Mouse (Mus musculus): ENCODE results near the gene Trip10. TPM values are rescaled to one million over a fixed set of nuclear protein-coding genes. Genes with fewer than 3 reads are reported as not detected.

Gene Trip10
- total RNA-seq, 2 experiments from 2014 or later = 45.6 to 46.9 TPM

DNA sequence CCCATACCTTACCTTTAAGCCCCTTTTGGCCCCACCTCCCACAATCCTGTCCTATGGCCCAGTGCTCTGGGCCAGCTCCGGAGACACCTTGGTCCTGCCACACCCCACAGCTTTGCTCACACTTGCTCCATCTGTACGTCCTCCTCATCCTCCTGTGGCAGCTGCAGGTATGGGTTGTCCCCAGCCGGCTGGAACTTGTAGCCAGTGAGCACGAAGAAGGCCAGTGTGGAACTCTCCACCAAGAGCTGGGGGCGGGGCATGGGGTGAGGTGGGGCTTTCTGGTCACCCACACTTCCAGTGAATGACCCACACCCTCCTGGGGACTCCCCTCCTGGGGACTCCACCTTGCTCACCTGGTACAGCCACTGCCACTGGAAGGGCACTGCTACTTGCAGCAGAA, 13.5 kb upstream of the Trip10 start:
- DNase-seq = no peak

DNA sequence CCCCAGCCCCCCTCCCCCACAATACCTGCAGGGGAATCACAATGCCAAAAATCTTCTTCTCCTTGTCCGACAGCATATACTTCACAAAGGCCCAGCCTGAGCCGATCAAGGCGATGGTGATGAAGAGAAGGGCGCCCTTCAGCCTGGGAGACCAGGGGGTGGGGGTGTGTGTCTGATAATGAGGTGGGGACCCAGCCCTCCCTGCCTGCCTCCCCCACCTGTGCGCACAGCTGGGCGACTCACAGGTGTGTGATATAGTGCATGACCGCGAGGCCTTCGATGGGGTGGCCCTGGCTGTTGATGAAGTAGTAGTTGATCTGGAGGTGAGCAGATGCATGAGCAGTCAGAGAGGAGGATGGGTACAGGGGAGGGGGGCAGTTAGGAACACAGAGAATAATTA, 12.1 kb upstream of the Trip10 start:
- DNase-seq = no peak

DNA sequence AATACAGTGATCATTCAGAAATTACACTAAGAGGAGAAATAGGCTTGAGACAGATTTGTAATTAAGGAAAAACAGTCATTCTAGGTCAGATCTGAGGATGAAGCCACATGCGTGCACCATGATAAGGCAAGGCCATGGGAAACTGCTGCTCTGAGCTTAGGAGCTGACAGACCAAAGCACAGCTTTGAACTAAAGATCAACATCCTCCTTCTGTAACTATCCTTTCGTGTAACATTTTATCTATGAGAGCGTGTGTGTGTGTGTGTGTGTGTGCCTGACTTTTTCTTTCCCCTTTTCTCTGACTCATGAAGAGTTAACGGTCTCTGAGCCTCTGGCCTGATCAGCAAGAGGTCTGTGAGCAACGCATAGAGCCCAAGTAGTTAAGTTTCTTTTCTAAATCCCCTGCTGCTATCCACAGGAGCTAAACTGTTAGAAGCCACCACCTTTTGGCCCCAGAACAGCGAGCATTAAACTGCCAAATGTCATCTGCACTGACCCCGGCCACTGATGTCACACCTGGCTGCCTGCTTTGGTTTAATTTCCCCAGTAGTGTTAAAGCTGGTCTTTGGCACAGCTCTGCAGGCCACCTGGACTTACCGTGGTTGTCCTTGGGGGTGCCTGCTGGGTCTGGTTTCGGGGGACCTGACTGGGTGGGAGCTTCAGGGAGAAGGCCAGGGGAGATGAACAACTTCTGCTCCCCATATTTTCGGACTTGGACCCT, 5.4 kb upstream of the Trip10 start:
- no peak for DNase-seq

DNA sequence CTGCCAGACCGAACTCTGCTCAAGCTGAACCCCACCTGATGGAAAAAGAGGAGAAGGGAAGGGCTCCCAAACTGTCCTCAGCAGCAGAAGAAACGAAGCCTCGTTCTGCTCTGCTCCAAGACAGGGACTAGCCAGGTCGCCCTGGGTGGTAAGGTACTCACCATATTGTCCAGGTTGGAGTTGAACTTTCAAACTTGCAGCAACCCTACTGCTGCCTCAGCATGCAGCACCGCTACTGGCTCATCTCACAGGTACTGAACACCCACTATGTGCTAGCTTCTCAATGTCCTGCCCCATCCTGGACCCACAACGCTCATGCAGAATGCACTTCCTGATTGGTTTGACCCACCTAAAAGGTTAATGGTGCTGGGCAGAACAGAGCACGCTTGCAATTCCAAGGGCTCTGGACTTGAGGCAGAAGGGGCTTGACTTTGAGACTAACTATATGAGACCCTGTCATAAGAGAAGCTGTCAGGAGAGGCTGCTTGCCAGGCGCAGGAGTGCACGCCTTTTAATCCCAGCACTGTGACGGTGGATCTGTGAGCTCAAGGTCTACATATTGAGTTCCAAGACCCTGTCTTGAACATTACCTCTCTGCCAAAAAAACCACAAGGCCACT, 3.8 kb upstream of the Trip10 start:
- DNase-seq = no peak

DNA sequence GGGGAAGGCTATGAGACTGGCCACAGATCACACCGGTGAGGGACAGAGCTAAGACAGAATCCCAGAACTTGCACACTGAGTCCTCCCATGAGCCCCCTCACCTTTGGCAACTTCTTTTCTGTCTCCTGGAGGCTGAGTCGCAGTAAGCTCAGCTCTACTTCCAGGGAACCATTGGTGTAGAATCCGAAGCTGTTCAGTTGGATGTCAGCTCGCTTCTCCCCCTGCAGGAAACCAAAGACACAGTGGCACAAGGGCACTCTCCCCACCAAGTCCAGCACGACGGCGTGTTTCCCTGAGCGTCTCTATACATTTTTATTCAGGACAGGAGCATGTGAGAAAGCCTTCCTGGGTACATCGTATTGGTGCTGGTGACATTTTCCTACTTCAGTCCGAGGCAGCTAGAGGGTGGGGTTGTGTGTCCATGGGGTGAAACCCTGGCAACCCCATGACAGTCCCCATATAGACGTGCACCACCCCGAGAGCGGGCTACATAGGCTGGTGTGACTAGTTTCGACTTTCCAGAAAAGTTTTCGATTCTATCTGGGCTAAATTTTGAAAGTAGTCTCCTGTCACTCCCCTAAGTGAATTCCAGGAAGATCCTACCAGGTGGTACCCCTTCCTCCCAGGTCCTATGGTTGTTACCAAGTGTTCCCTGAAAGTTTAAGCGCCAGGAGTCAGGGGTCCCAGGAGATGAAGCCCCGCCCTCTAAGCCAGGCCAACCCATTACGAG, 2.4 kb upstream of the Trip10 start:
- DNase-seq = no peak

DNA sequence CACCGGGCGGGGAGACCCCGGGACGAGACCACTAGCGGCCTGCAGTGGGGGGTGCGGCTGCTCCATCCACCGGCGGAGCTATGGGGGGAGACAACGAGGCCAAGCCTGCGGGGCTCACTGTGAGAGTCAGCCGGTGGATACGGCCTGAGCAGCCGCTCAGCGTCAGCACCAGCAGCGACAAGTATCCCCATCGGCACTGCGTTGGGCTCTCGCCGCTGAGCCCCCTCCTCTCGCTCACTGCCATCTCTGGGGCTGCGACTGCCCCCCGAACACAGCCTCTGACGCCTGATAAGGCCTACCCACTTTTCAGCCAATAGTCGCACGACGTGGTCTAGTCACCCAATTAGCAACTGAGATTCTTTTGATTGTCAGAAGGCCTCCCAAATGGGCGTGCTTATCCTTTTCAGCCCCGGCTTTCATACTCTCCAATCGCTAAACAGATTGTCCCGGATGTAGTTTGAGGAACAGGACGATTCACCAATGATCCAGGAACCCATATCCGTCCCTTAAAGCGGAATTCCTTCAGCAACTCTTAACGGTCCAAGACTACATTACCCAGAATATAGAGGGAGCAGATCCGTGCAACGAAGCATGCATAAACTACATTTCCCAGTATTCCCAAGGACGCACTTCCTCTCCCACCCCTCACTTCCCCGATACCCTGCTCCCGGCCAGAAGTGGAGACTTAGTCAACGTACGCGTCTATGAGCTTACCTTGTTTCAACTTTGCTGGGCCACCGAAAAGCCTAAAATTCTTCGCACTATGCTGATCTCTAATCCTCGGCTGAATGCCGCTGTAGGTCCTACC, 1.7 kb upstream of the Trip10 start:
- DNase-seq = peak; percentile 92

DNA sequence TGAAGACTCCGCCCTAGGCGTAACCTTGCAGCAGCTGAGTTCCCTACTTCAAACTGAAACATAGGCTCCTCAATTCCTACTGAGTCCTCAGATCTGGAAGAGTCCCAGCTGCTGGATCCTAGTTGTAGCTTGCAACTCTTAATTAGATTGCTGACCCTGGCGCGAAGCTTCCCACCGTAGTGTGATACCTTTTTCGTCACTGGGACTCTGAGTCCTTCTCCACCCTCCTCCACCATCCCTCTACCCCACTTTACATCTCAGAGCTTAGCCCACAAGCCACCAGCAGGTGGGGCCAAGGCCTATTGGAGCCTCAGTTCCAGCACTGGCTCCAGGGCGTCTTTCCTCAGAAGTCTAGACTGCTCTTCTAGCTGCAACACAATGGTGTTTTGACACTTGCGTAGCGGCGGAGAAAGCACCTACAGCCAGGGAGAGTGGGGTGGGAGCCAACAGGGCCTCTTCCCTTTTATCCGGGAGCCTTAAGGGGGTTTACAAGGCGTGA, 1.0 kb upstream of the Trip10 start, which contains the start of gene Gpr108:
Gpr108 (minus strand) TSS at position 246 of the 499 bp plus-strand sequence.
- DNase-seq = peak; percentile 88

DNA sequence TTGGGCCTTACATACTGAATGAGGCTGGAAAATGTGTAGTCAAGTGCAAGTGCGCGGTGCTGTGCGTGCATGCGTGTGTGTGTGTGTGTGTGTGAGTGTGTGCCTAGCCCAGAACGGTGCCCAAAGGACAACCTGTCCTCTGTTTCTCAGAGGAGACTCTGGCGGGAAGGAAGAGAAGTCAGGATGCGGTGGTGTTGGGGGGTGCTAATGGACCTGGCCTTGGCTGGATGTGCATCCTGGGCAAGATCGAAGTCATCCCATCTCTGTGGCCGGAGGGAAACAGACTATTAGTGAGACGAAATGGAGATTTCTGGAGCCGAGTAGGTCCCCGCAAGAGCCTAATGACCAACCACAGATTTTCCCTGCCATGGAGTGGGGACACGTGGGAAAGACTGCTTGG, 484 bp upstream of the Trip10 start:
- no peak for DNase-seq

DNA sequence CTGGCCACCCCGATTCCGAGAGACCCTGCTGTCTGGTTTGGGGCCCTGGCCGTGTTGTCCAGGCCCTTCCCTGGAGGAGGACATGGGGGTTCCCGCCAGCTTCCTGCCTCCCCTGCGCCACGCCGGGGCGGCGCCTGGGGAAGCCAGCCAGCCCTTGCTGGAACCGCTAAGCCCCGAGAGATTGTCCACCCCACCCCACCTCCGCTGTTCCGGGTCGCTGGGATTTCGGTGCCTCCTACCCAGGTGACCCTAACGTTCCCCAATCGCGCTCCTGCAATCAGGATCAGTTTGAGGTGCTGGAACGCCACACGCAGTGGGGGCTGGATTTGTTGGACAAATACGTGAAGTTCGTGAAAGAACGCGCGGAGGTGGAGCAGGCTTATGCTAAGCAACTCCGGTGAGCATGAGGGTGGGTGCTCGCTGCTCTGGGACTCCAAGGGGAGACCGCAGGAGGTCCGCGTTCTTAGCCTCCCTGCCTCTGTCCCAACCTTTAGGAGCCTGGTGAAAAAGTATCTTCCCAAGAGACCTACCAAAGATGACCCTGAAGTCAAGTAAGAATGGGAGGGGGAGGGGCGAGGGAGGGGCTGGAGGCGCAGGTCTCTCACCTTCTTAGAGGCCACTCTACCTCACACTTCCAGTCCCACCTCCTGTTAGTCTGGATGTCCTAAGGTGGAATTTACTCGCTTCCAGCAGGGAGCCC, 1.4 kb downstream of the Trip10 start:
- DNase-seq = peak; percentile 63

DNA sequence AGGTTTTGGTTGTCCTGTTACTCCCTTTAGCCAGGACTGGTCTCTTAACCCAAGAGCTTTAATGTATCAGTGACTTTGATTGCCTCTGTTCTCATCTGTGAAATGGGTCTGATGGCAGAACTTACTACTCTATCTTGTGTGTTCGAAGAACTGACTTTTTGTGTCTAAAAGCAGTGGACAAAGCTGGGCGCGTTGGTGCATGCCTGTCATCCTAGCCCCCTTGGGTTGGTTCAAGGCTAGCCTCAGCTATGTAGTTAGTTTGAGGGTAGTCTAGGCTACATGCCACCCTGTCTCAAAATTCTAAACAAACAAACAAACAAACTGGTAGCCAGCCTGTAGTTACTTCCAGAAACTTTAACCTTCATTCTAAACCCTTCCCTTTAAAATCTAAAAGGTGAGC, 2.2 kb downstream of the Trip10 start:
- DNase-seq = no peak

DNA sequence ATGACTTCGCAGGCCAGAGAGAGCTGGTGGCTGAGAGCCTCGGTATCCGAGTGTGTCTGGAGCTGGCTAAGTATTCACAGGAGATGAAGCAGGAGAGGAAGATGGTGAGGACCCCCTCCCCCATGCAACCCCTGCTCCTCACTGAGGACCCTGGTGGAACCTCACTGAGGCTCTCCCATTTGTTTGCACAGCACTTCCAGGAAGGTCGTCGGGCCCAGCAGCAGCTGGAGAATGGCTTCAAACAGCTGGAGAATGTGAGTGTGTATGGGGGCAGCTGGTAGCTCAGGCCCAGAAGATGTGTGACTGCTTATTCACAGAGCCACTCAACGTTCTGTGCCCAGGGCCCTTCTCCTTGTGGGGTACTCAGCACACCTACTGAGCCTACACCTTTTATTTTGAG, 4.1 kb downstream of the Trip10 start:
- DNase-seq = no peak

DNA sequence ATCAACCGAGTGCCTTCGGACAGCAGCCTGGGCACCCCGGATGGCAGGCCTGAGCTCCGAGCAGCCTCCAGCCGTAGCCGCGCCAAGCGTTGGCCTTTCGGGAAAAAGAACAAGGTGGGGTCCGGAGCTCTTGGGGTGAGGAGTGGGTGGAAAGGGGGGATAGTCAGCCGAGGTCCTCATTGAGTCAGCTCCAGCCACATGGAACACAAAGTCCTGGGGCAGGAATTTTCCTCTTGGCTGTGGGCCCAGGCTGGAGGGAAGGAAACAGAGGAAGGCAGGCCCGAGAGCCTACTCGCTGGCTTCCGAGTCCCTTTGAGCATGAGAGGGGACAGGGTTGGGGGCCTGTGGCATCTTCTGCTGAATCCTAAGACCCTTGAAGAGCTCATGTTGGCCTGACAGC, 6.1 kb downstream of the Trip10 start:
- DNase-seq = no peak

DNA sequence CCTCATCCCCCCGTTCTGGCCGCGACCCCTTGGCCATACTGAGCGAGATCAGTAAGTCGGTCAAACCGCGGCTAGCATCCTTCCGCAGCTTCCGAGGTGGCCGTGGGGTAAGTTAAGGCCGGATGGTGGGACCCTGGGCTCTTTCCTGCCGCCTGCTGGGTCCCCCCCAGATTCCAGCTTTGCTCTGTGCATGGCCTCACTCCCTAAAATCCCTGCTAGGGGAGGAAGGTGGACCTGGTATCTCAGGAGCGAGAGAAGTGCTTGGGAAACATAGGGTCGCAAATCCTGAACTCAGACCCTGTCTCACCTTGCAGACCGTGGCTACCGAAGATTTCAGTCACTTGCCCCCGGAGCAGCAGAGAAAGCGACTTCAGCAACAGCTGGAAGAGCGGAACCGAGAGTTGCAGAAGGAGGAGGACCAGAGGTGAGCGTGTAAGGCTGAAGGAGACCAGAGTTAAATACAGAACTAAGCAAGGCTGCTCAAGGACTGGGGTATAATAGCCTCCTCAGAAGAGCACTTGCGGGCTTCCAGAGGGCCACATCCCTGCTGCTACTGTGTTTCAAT, 7.7 kb downstream of the Trip10 start:
- no peak for DNase-seq

DNA sequence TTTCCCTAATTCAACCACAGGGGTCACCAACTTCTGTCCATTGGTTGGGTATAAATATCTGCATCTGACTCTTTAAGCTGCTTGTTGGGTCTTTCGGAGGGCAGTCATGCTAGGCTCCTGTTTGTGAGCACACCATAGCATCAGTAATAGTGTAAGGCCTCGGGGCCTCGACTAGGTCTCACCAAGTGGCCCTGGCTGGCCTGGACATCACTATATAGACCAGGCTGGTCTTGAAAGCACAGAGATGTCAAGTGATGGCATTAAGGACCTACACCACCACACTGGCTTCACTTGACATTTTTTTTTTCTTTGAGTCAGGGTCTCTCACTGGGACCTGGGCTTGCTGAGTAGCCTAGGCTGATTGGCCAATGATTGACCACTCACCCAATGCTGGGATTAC, 8.9 kb downstream of the Trip10 start:
- no peak for DNase-seq

DNA sequence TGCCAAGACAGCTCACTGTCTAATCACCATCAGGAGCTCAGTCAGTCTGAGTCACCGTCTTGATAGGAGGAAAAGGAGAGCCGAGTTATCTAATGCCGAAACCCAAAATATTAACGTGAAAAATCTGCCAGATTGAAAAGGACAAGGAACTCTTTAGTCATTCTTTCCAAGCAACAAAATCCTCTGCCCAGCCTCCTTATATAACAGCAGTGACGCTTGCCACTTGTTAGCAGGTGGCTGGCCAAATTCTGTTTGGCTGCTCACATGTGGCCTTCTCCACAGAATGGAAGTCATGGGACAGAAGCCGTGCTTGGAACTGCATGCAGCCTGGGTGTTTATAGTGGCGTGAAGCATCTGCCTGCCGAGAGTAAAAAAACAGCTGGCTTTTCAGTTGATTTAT, 10.5 kb downstream of the Trip10 start:
- no peak for DNase-seq

DNA sequence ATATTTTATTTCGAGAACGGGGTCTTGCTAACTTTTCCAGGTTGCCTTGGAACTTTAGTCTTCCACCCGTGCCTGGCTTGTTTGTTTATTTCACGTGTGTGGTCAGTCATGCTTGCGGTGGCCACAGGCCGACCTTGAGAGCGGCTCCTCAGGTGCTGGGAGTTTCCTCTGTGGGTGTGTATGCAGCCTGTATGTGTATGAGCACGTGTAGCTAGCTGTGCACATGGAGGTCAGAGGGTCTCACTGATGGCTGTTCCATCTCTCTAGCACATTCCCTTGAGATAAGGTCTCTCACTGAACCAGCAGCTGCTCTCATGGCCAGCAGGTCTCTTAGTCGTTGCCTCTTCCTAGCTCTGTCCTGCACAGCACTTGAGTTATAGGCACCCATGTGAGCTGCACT, 11.1 kb downstream of the Trip10 start:
- no peak for DNase-seq

DNA sequence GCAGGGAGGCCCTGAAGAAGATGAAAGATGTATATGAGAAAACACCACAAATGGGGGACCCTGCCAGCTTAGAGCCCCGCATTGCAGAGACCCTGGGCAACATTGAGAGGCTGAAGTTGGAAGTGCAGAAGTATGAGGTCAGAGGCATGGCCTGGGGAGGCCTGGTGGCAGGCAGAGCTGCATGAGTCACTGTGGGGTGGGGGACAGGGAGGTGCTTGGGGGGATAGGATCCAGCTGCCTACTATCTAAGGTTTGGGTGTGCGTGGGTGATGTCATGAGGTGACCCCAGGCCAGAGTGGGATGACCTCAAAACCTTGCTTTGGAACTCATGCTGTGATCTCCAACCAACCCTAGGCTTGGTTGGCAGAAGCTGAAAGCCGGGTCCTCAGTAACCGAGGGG, 12.0 kb downstream of the Trip10 start:
- no peak for DNase-seq

DNA sequence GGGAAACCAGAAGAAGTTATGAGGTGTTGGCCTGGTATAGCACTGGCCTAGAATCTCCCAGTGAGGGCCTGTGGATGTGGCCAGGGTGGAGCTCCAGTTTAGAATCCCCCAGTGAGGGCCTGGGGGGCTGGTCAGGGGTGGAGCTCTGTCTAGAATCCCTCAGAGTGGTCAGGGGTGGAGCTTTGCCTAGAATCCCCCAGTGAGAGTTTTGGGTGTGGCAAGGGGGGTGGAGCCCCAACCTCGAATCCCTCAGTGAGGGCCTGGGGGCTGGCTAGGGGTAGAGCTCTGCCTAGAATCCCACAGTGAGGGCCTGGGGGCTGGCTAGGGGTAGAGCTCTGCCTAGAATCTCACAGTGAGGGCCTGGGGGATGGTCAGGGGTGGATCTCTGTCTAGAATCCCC, 12.5 kb downstream of the Trip10 start:
- DNase-seq = no peak

DNA sequence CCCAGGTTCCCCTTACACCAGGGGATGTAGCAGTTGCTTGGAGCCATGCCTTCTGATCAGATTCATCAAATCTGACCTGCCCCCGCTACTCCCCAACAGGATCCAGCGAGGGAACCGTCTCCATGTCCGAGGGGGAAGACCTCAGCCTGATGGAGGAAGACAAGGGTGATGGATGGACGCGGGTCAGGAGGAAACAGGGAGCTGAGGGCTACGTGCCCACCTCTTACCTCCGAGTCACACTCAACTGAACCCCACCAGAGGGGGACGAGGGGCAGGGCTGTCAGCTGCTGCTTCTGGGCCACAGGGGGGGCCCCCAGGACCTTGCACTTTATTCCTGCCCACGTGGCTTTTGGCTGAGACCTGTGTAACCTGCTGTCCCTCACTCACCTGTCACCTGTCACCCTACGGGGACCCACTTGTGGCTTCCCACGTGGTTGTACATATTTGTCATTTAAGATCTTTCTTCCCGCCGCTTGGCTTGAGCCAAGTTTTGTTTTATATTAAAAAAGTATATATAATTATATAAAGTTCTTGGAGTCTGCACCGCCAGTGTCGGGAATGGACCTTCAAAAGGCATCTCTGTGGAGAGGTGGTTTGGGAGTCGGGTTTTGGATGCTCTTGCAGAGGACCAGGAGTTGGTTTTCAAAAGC, 13.8 kb downstream of the Trip10 start:
- no peak for DNase-seq

DNA sequence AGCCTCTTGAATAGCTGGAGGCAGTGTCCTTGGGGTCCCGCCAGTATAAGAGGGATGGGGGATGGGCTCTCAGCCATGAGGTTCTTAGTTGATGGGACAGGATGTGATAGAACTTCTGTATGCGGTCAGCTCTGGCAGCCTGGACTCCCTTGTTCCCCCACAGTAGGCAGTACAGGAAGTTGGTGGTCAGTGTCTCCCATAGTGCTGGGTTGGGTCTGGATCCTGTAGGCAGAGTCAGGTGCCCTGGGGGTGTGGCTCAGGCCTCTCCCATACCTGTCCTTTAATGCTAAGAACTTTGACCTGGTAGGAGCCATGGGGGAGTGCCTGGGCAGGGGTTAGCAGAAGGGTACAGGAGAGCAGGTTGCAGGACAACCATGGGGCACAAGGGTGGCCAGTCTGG, 14.9 kb downstream of the Trip10 start:
- no peak for DNase-seq
